Mouse (Mus musculus) adrenal gland, adult (tissue): ENCODE measurements around the gene Cfap221.

ENCODE experiments used
- DNase-seq, 2 experiments: peaks; one replicate each; pipeline ENCODE4 v3.0.0; 2022 to 2023; ENCODE audit warnings: low spot score in 1 of 2; ENCODE audit not compliant: inconsistent age in 2 of 2

The Cfap221 gene

GRCm38 (mm10) chr1:120007851-120008588, 11.0 kb upstream of the Cfap221 start:
- DNase-seq = no peak

- DNase-seq = peak; percentile 27 to 55
Observed at GRCm38 (mm10) chr1:120006844-120007790, 10.1 kb upstream of the Cfap221 start, which contains the start of gene Sctr. Gene Sctr (plus strand): TSS chr1:120006894.

GRCm38 (mm10) chr1:119997644-119998043, 610 bp upstream of the Cfap221 start:
- DNase-seq = peak; percentile 24 to 50

- DNase-seq = no peak
Observed at GRCm38 (mm10) chr1:119986555-119986954, 10.5 kb downstream of the Cfap221 start.

- DNase-seq = no peak
Observed at GRCm38 (mm10) chr1:119975141-119975540, 21.9 kb downstream of the Cfap221 start.

- no peak for DNase-seq
Observed at GRCm38 (mm10) chr1:119973117-119973516, 23.9 kb downstream of the Cfap221 start.

GRCm38 (mm10) chr1:119965804-119966514, 31.1 kb downstream of the Cfap221 start:
- DNase-seq = no peak

DNA sequence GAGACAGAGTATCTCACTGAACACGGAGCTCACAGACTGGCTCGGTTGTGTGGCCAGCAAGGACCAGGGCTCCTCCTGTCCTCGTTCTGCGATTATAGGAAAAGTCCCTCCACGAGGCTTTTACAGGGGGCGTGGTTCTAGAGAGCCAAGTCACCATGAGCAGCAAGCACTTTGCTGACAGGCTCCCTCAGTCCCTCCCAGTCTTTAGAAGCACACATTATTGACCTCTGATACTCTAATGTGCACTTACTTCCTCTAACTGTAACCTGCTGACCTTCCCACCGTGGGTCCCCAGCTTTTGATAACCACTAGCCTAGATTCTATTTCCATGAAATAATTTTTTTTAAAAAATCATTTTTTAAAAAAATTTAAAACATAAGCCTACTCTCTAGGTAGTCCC, 37.1 kb downstream of the Cfap221 start:
- no peak for DNase-seq

DNA sequence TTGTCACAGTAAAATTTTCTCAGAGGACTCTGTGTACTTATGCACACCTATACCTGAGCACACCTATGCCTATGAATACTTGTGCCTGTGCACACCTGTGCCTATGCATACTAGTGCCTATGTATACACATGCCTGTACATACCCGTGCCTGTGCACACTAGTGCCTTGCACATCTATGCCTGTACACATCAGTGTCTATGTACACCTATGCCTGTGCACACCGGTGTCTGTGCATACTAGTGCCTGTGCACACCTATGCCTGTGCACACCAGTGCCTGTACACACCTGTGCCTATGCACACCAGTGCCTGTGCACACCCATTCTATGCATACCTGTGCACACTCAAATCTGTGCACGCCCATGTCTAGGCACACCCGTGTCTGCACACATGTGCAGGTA, 37.6 kb downstream of the Cfap221 start:
- DNase-seq = no peak

DNA sequence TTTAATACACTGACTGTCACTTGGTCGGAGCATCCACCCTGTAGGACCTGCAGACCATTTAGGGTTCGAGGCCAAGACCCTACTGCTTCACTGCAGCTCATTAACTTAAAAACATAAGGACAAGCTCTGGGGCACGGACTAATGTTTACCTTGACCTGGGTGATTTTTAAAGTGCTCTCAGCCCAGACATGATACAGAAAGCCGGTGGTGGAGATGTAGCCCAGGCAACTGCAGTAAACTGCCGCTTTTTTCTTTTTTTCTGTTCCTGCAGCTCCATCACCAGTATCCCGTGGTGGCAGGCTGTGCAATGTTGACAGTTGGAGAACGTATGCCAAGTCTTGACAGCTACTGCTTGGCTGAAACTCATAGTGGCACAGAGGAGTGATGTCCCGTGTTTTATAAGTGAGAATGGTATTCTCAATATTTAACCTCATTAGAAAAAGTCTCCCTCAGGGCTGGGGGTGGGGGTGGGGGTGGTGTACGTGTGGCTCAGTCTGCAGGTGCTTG, 39.3 kb downstream of the Cfap221 start:
- no peak for DNase-seq

- DNase-seq = no peak
Observed at GRCm38 (mm10) chr1:119954680-119955079, 42.4 kb downstream of the Cfap221 start.

DNA sequence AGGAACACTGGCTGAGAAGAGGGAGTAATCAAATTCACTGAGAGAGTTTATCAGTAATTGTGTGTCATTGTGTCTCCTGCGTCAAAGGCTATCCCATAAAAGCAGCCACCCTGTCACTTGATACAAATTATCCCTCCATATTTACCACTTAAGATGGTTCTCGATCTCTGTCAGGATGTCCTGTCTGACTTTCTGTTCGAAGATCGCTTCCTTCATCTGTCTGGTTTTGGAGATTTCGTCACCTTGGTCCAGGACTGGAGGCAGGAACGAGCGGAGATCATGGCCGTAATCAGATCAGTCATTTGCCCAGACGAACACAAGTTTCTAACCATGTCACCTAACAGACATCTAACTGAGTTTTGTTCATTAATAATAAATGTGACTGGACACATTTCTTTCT, 43.6 kb downstream of the Cfap221 start:
- DNase-seq = peak; percentile 13 to 55

DNA sequence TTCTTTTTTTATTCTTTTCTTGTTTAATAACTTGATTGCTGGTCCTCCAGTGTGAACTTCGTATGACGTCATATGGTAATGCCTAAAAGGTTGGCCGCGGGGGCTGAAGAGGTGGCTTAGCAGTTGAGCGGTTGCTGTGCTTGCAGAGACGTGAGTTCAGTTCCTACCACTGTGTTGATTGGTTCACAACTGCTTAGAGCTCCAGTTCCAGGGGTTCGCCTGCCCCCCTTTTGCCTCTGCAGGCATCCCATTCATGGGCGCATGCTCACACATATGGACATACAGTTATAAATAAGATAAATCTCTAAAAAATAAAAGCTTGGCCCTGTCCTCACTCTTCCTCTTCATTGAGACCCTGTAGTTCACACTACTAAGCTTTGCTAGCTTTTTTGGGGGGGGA, 46.9 kb downstream of the Cfap221 start:
- no peak for DNase-seq

DNA sequence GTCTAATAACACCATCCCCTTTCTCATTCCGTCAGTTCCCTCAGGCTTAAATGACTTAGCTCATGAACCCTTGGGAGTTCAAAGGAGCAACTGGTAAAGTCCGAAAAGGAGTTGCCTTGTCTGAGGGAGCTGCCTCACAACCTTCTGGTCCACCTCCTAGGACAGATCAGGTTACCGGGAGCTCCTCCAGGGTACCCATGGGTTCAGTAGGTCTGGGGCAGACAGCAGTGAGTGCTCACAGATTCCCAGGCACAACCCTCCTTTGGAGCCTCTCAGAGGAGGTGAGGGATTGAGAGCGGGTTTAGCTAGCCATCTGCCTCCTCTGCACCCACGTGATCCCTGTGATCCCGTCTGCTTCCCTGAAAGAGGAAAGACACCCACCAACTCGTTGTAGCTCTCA, 60.2 kb downstream of the Cfap221 start:
- DNase-seq = no peak

- no peak for DNase-seq
Observed at GRCm38 (mm10) chr1:119931421-119932150, 65.4 kb downstream of the Cfap221 start.

- DNase-seq = peak in 1 of 2 experiments; percentile 65
Observed at GRCm38 (mm10) chr1:119929715-119930114, 67.3 kb downstream of the Cfap221 start.

DNA sequence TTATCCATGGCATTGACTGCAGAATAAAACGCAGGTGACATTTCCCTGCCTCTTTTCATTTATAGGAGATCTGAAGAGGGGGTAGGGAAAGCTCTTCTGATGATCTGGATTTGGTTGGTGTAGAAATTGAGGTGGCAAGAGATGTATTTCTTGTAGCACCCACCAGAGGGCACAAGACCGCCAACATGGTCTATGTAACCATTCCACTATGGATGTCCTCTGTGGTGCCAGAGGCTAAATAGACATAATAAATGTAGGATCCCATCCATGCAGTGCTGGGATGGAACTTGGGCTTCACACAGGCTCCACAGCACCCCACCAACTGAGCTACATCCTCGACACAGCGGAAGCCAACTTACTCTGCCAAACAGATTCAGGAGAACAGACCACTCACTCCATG, 77.7 kb downstream of the Cfap221 start:
- peak in 1 of 2 experiments; percentile 74 for DNase-seq

DNA sequence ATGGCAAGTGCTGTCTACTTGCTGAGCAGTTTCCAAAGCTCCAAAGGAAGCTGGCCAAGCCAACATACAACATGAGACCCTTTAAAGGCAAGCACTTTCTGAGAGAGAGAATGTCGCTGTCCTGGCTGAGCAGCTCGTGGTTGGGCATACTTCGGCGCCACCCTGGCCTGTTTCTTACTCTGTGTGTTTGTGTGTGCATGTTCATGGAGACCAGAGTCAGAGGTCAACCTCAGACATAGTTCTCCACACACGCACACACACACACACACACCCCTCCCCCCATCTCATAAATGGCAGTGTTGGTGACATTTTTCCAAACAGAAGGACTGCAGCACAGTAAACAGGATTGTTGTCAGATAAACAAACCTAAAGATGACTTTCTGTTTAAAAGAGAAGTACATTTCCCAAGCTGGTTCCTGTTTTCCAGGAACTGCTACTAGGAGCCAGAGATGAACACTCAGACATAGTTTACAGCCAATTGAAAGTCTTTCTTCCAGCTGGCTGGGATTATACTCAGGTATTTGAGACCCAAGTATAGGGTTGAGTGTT, 80.1 kb downstream of the Cfap221 start:
- no peak for DNase-seq

- DNase-seq = peak; percentile 97 to 99
Observed at GRCm38 (mm10) chr1:119912953-119913814, 83.8 kb downstream of the Cfap221 start, which contains the start of gene Tmem177. Gene Tmem177 (minus strand): TSS chr1:119913208.
